Mouse (Mus musculus) neural tube, embryonic 14.5 days (tissue): ENCODE measurements around the gene Ripk4. TPM values are rescaled to one million over a fixed set of nuclear protein-coding genes. Genes with fewer than 3 reads are reported as not detected.

ENCODE experiments used
- ATAC-seq: fragments of 200-750 bp; cut with Nextera tagmentation; 2 replicates; pipeline ENCODE4 v1.8.0; 2017; ENCODE audit warnings: low read depth, mild to moderate bottlenecking, moderate TSS enrichment, moderate library complexity
- H3K27ac ChIP-seq: fragments of 300-500 bp; sonication (generic); 2 replicates; pipeline ENCODE4 v1.5.1; 2014; ENCODE audit warnings: low read depth, mild to moderate bottlenecking, control low read depth, low read length, moderate library complexity, mixed read lengths
- H3K27me3 ChIP-seq: fragments of 300-500 bp; sonication (generic); 2 replicates; pipeline ENCODE4 v1.6.1; 2014; ENCODE audit warnings: low read length; ENCODE audit not compliant: control insufficient read depth, insufficient read depth
- H3K36me3 ChIP-seq: fragments of 300-500 bp; sonication (generic); 2 replicates; pipeline ENCODE4 v1.6.1; 2014; ENCODE audit warnings: low read length, mixed read lengths; ENCODE audit not compliant: control insufficient read depth, insufficient read depth
- H3K4me1 ChIP-seq: fragments of 300-500 bp; sonication (generic); 2 replicates; pipeline ENCODE4 v1.6.1; 2014; ENCODE audit warnings: low read length; ENCODE audit not compliant: control insufficient read depth, insufficient read depth
- H3K4me2 ChIP-seq: fragments of 300-500 bp; sonication (generic); 2 replicates; pipeline ENCODE4 v1.6.1; 2014; ENCODE audit warnings: mild to moderate bottlenecking, low read depth, low read length, control low read depth
- H3K4me3 ChIP-seq: fragments of 300-500 bp; sonication (generic); 2 replicates; pipeline ENCODE4 v1.5.1; 2014; ENCODE audit warnings: low read depth, low read length, control low read depth, mixed read lengths
- H3K9ac ChIP-seq: fragments of 300-500 bp; sonication (generic); replicated peaks from 2 replicates; pipeline ENCODE4 v1.6.1; 2014; ENCODE audit warnings: low read depth, mild to moderate bottlenecking, control low read depth, low read length, mixed read lengths
- H3K9me3 ChIP-seq: fragments of 300-500 bp; sonication (generic); 2 replicates; pipeline ENCODE4 v1.6.1; 2016; ENCODE audit warnings: low read length; ENCODE audit not compliant: control insufficient read depth
- whole genome bisulfite sequencing: fragments of 180-500 bp; shearing (Covaris S2); extraction: QIAGEN DNeasy Blood & Tissue Kit; methylation state at CpG from one replicate; pipeline ENCODE4 v1.1.7; 2014; 5-methylcytosine and 5-hydroxymethylcytosine counted together
- polyA plus RNA-seq: library from polyadenylated mRNA; unstranded; fragments of >200 nt; fragmentation: Nextera tagmentation; extraction: Ambion mirVana; gene quantifications from 2 replicates; pipeline ENCODE4 v1.2.1, GENCODE M21; 2014

The Ripk4 gene
- 0.31 and 0.33 TPM in 2 replicates for polyA plus RNA-seq

DNA sequence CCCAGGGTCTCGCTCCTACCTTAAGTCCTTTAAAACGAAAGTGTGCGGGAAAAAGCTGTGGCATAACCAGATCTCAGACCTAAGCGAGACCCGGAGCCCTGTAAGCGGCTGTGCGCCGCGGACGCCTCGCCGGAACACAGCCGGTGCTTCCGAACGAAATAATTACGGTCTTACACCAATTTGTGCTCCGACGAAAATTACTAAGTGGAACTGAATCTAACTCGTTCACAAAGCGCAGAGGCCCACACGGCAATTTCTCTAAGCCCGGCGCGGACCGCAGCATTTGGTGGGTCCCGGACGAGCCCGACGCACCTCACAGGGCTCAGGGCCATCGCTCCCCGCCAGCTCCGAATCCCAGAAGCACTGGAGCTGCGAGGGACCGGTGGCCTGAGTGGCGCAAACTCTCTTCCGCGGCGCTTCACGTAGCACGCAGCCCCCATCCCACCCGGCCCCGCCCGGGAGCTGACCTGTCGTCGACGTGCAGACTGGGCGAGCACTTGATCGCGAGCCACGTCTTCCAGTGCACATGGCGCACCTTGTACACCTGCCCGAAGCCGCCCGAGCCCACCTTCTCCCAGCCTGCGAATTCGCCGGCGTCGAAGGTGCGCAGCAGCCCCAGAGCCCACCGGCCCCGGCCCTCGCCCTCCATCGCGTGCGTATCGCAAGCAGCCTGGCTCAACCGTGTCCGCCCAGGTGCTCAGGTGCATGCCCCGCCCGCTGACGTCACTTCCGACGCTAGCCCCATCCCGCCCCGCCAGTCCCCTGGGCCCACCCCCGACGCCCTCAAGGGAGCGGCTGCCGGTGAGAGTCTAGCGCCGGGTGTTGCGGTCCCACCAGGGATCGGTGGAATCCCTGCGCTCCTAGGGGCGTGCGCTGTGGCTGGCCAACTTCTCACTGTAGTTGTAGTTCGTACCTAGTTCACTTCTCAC is at the start of gene Ripk4:
Gene Ripk4, minus strand, starts transcription at position 727 of the 929 bp plus-strand sequence.
- H3K9me3 ChIP-seq = no peaks in the 10 kb centered on the region
- peak within 1 kb of the TSS; percentile 29 for H3K4me3 ChIP-seq
- peaks cover 39% of the 10 kb centered on the region for H3K27me3 ChIP-seq
- peak within 1 kb of the TSS; percentile 58 for H3K4me2 ChIP-seq
- ATAC-seq = peak; percentile 63; the same call in 1 of the 2 replicates
- H3K27ac ChIP-seq = no peak within 1 kb of the TSS
- peaks cover 6% of the 10 kb centered on the region; the same call in 1 of the 2 replicates for H3K4me1 ChIP-seq
- no peaks in the 10 kb centered on the region for H3K36me3 ChIP-seq
- WGBS = under 1% methylated on average over 88 of the region's 88 CpGs
- H3K9ac ChIP-seq = no peak within 1 kb of the TSS

DNA sequence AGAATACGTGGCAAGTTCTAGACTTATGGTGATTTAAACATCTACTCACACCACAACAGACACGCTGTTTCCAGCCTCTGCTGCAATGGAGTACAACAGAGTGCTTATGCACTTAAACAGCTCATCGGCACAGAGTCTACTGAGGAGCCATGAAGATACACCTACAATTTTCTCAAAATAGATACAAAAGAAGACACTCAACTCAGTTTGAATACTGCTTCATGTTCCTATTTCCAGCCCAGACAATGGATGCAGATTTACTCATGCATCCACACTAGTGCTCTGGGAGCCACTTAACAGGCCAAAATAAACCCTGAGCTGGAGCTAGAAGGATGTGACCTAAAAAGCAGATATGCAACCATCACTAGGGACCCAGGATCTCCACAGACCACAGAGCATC is 45.3 kb upstream of the Ripk4 start:
- H3K9ac ChIP-seq = no peak overlapping the region
- 97% methylated on average over 3 of the region's 3 CpGs for WGBS

DNA sequence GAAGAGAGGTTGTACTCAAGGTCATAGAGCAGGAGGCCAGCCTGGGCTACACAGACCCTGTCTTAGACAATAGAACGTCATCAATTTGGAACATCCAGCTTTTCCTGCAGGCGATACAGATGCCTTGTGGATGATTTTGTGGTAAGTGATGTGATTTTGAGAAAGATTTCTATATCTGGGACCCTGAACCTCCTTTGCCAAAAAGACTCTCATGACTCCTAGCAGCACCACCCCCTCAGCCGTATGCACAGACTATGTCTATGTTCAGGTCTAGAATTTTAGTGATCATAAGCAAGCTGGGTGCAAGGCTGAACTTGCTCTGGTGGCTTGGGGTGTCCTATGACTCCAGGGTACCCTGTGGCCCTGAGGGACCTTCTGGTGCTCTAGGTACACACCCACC is 42.1 kb upstream of the Ripk4 start:
- H3K27me3 ChIP-seq = no peaks in the 10 kb centered on the region
- no peaks in the 10 kb centered on the region for H3K4me1 ChIP-seq
- H3K9ac ChIP-seq = no peak overlapping the region
- H3K4me2 ChIP-seq = no peak overlapping the region
- H3K9me3 ChIP-seq = no peaks in the 10 kb centered on the region
- H3K36me3 ChIP-seq = peaks cover 57% of the 10 kb centered on the region
- 94% methylated on average over 3 of the region's 3 CpGs for WGBS
- H3K4me3 ChIP-seq = no peak overlapping the region
- H3K27ac ChIP-seq = no peak overlapping the region
- ATAC-seq = no peak

More for the DNA sequence above, 45.3 kb upstream of the Ripk4 start:
- Histone ChIP-seq H3K9me3 (no peaks in the 10 kb centered on the region), H3K4me3 (no peak overlapping the region), H3K4me2 (no peak overlapping the region), H3K27me3 (no peaks in the 10 kb centered on the region), H3K27ac (no peak overlapping the region), H3K36me3 (peaks cover 68% of the 10 kb centered on the region), H3K4me1 (no peaks in the 10 kb centered on the region)
- ATAC-seq = no peak

DNA sequence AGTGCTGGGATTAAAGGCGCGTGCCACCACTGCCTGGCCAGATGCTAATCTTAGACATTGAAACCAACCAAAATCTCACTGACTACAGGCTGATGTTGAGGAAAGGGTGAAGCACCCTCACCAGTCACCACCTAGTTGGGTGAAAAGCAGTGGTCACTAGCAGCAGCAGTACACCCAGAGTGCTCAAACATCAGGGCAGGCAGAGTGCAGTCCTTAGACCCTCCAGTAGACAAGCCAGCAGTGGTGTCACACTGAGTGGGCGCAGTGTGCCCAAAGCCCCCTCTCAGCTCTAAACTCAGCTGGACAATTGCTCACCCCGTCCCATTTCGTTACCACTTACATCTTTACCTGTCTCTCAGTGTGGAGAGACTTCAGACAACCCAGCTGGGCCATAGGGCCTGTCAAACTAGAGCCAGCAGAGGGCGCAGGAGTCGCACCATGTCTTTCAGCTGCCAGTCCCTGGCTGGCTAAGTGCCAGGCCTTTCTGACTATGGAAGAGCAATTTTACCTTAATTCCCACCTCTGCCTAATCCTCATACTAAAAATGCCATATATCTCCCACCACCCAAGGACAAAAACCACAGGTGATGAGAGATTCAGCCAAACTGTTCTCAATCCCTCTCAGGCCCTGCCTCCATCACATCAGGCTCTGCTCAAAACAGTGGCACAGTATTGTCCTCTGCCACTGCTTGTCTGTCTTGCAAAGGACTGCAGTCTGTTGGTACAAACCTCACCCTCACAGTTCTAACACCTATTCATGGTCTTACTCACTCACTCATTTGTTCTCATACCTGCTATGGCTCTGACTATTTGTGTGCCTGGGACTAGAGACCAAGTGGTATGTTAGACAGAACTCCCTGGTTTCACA is 41.3 kb upstream of the Ripk4 start:
- H3K36me3 ChIP-seq = peaks cover 51% of the 10 kb centered on the region
- no peak overlapping the region for H3K4me3 ChIP-seq
- ATAC-seq = peak; percentile 56; the same call in 1 of the 2 replicates
- WGBS = 74% methylated on average over 7 of the region's 7 CpGs
- H3K27ac ChIP-seq = no peak overlapping the region
- H3K9ac ChIP-seq = no peak overlapping the region
- H3K4me2 ChIP-seq = no peak overlapping the region
- H3K27me3 ChIP-seq = no peaks in the 10 kb centered on the region
- H3K4me1 ChIP-seq = no peaks in the 10 kb centered on the region
- no peaks in the 10 kb centered on the region for H3K9me3 ChIP-seq

DNA sequence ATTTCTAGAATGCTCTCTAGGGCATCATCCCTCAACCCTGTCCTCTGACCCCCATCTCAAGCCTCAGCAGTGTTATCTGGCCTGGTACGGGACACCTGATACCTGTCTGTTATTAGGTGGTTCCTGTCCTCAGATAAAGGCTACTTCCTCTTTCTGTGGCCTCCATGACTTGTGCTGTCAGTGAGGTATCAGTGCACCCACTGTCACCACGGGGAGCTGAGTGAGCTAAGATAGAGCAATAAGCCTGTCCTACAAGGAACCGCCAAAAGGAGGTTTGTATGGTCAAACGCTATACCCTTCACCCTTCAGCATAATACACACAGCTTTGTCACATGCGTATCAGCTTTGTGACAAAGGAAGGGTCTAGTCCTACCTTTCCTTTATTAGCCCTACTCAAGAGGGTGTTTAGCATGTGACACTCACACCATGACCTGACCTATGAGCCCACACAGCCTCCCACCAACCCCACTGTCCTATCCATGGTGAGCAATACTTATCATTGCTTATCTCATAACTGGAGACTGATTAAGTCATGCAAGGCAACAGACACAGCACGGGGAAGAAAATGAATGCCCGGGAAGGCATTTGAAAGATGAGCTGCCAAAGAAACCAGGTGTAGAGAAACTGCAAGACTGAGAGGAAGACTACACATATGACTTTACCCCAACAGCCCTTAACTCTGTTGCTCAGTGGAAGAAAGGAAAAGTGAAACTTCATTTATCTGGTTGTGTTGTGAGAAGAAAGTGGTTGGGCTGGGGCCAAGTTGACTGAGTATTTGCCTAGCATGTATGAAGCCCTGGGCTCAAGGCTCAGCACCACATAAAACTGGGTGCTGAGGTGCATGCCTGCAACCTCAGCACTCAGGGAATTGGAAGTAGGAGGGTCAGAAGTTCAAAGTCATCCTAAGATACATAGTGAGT is 34.6 kb upstream of the Ripk4 start:
- H3K36me3 ChIP-seq = peaks cover 32% of the 10 kb centered on the region
- H3K4me3 ChIP-seq = no peak overlapping the region
- ATAC-seq = no peak
- no peaks in the 10 kb centered on the region for H3K9me3 ChIP-seq
- H3K9ac ChIP-seq = no peak overlapping the region
- 94% methylated on average over 7 of the region's 7 CpGs for WGBS
- H3K27ac ChIP-seq = no peak overlapping the region
- H3K4me2 ChIP-seq = no peak overlapping the region
- H3K4me1 ChIP-seq = no peaks in the 10 kb centered on the region
- H3K27me3 ChIP-seq = no peaks in the 10 kb centered on the region

DNA sequence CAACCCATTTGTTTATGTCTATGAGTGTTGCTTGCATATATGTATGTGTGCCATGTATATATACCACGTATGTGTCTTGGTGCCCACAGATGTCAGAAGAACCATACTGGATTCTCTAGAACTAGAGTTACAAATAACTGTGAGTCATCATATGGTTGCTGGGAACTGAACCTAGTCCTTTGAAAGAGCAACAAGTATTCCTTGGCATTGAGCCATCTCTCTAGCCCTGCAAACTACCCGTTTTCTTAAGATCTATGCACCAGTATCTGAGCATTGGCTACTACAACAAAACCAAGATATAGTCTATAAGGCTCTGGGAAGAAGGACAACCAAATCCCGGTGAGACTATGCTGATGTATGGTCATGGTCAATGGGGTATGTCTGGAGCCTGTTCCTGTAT is 33.6 kb upstream of the Ripk4 start:
- no peak overlapping the region for H3K4me3 ChIP-seq
- peaks cover 32% of the 10 kb centered on the region for H3K36me3 ChIP-seq
- no peak overlapping the region for H3K27ac ChIP-seq
- ATAC-seq = no peak
- no peaks in the 10 kb centered on the region for H3K4me1 ChIP-seq
- H3K9me3 ChIP-seq = no peaks in the 10 kb centered on the region
- 87% methylated on average over 3 of the region's 3 CpGs for WGBS
- no peaks in the 10 kb centered on the region for H3K27me3 ChIP-seq
- H3K9ac ChIP-seq = no peak overlapping the region
- H3K4me2 ChIP-seq = no peak overlapping the region

DNA sequence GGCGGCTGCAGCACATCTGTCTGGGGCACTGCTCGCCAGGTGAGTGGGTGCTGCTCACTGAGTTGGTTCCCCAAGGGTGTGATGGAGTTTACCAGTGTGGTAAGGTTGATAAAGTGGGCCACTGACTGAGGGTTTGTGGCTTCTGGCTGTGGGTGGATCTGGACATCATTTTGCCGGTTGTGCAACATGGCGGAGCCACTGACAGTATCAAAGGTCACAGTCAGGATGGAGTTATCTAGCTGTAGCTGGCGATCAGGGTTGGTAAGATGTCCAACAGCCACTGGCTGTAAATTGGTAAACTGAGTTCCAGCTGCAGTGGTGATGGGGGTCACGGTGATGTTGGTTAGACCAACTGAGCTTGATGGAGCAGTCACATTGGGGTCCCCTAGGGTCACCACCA is 30.7 kb upstream of the Ripk4 start:
- H3K4me1 ChIP-seq = no peaks in the 10 kb centered on the region
- ATAC-seq = no peak
- H3K9me3 ChIP-seq = no peaks in the 10 kb centered on the region
- H3K36me3 ChIP-seq = peaks cover 28% of the 10 kb centered on the region
- no peak overlapping the region for H3K27ac ChIP-seq
- H3K27me3 ChIP-seq = no peaks in the 10 kb centered on the region
- 95% methylated on average over 6 of the region's 6 CpGs for whole genome bisulfite sequencing
- H3K4me2 ChIP-seq = no peak overlapping the region
- no peak overlapping the region for H3K9ac ChIP-seq
- no peak overlapping the region for H3K4me3 ChIP-seq

DNA sequence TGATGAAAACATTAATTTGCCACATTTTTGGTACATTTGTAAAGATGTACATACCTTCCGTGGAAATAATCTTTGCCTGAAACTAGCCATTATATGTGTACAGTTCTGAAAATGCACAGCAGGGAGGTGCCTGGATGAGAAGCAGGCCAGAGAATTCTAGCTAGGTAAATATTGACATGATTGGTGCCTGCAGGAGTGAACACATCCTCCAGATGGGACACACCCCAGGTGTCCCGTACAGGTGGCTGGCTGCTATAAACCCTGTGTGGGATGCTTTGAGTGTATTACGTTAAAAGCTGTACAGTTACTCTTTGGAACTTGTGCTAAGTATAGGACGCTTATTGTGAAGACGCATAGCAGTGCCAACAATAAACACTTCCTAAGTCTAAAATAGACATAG is 19.5 kb upstream of the Ripk4 start:
- ATAC-seq = no peak
- no peak overlapping the region for H3K4me2 ChIP-seq
- 86% methylated on average over 5 of the region's 5 CpGs for WGBS
- no peak overlapping the region for H3K9ac ChIP-seq
- no peak overlapping the region for H3K27ac ChIP-seq
- H3K36me3 ChIP-seq = no peaks in the 10 kb centered on the region
- no peaks in the 10 kb centered on the region for H3K9me3 ChIP-seq
- H3K27me3 ChIP-seq = no peaks in the 10 kb centered on the region
- H3K4me3 ChIP-seq = no peak overlapping the region
- no peaks in the 10 kb centered on the region for H3K4me1 ChIP-seq
